Mouse (Mus musculus) E14TG2a.4 (cell line): ENCODE data around the gene Agpat3.
A peak's percentile ranks its signal among the peaks of the same experiment; 100 is the strongest.

Experiments
- H3K27me3 ChIP-seq: 2 replicates; pipeline ENCODE4 v1.6.1; 2014; ENCODE audit warnings: low read length, control low read depth; ENCODE audit not compliant: insufficient read depth
- H3K36me3 ChIP-seq: 2 replicates; pipeline ENCODE4 v1.6.1; 2014; ENCODE audit warnings: low read length, control low read depth; ENCODE audit not compliant: insufficient read depth
- H3K4me1 ChIP-seq: replicated peaks from 2 replicates; pipeline ENCODE4 v1.6.1; 2014; ENCODE audit warnings: low read depth, low read length, control low read depth
- H3K4me3 ChIP-seq: replicated peaks from 2 replicates; pipeline ENCODE4 v1.5.1; 2014; ENCODE audit warnings: mild to moderate bottlenecking, low read length
- H3K9me3 ChIP-seq: 2 replicates; pipeline ENCODE4 v1.6.1; 2014; ENCODE audit warnings: low read length, control low read depth
- CTCF ChIP-seq: conservative IDR thresholded peaks from 2 replicates; pipeline ENCODE4 v1.5.1; 2014; ENCODE audit warnings: low read length
- NANOG ChIP-seq: IDR thresholded peaks from 2 replicates; pipeline ENCODE4 v1.6.1; 2014; ENCODE audit warnings: borderline replicate concordance, low read length, mixed read lengths
- POU5F1 ChIP-seq: IDR thresholded peaks from 2 replicates; pipeline ENCODE4 v1.6.1; 2014; ENCODE audit warnings: low read length, borderline replicate concordance

Agpat3 gene

GRCm38 (mm10) chr10:78288135-78288534 is 64.2 kb downstream of the Agpat3 start:
- TF ChIP-seq CTCF = no peak
- no peak for TF ChIP-seq POU5F1
- TF ChIP-seq NANOG = no peak
- Histone ChIP-seq H3K27me3 (no peaks in the 10 kb centered on the region), H3K36me3 (peaks cover 42% of the 10 kb centered on the region), H3K4me3 (no peak overlapping the region), H3K9me3 (no peaks in the 10 kb centered on the region), H3K4me1 (peaks cover 19% of the 10 kb centered on the region)

DNA sequence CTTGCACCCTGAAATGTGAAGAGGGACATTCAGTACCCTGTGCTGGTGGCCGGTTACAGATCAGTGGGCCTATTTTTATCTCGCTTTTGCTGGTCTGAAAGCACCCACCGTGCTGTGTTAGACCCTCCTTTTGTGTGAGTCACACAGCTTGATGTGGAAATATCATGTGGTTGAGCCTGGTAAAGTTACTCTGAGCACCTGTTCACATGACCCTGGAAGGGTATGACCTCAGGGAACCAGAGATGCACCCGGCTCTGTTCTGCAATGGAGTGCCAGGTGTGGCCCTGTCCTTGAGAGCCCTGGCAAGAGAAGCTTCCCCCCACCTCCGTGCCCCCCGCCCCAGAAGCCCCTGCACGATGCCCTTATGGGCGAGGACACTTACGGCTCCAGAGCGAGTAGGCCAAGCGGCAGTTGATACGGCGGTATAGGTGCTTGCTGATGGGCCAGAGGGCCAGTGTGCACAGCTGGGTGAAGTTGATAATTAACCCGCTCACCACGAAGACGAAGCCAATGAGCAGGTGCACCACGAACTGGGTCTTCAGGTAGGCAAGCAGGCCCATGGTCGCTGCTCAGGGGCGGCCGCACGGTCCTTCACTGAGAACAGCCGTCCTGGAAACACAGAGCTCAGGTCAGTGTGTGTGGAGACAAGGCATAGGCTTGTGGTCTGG is 64.7 kb downstream of the Agpat3 start:
- no peak for TF ChIP-seq NANOG
- TF ChIP-seq CTCF = no peak
- TF ChIP-seq POU5F1 = no peak
- Histone ChIP-seq H3K4me1 (peaks cover 19% of the 10 kb centered on the region), H3K36me3 (peaks cover 46% of the 10 kb centered on the region), H3K27me3 (no peaks in the 10 kb centered on the region), H3K9me3 (no peaks in the 10 kb centered on the region), H3K4me3 (no peak overlapping the region)

- TF ChIP-seq POU5F1 (no peak), CTCF (no peak), NANOG (no peak)
- H3K36me3 ChIP-seq = peaks cover 62% of the 10 kb centered on the region
- no peaks in the 10 kb centered on the region for H3K9me3 ChIP-seq
- no peaks in the 10 kb centered on the region for H3K27me3 ChIP-seq
- peaks cover 19% of the 10 kb centered on the region for H3K4me1 ChIP-seq
- no peak overlapping the region for H3K4me3 ChIP-seq
These were observed 66.3 kb downstream of the Agpat3 start for GRCm38 (mm10) chr10:78285959-78286358.

- Histone ChIP-seq H3K36me3 (peaks cover 67% of the 10 kb centered on the region), H3K9me3 (no peaks in the 10 kb centered on the region), H3K4me1 (peaks cover 19% of the 10 kb centered on the region), H3K27me3 (no peaks in the 10 kb centered on the region), H3K4me3 (no peak overlapping the region)
- TF ChIP-seq CTCF (no peak), POU5F1 (no peak), NANOG (no peak)
These were observed 66.9 kb downstream of the Agpat3 start for GRCm38 (mm10) chr10:78285409-78285808.

DNA sequence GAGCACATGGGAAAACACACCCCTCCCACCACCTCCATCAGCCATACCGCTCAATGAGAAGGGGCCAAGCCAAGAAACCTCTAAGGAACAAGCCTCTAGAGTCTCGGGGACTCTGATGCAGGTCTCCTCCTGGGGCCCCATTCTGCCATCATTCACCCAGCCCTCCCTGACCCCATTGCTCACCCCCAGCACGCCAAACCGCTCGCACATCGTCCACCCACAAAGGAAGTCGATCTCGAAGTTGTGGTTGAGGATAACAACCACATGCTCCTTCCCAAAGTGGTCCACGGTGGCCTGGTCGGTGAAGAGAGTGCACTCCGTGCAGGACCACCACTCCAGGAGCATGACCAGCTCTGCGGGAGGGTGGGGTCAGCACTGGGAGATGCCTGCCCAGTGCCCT is 67.5 kb downstream of the Agpat3 start:
- H3K36me3 ChIP-seq = peaks cover 70% of the 10 kb centered on the region
- no peak for TF ChIP-seq CTCF
- TF ChIP-seq NANOG = no peak
- no peak for TF ChIP-seq POU5F1
- no peaks in the 10 kb centered on the region for H3K27me3 ChIP-seq
- H3K9me3 ChIP-seq = no peaks in the 10 kb centered on the region
- H3K4me3 ChIP-seq = no peak overlapping the region
- peaks cover 19% of the 10 kb centered on the region for H3K4me1 ChIP-seq

DNA sequence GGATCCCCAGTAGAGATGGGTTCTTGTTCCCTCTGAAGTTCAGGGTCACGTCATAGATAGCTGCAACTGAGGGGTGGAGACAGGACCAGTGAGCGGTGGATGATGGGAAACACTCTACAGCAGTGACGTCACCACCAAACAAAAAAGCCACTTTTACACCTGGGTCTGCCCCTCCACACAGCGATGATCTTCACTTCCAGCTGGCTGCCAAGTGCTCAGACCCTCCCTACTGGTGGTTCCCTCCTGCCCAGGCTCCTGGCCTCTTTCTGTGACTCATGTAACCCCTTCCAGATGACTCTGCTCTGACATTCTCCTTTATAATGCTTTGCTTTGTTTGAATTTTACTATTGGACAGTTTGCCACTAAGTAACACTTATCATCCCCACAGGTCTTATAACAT is 69.9 kb downstream of the Agpat3 start:
- TF ChIP-seq NANOG (no peak), POU5F1 (no peak), CTCF (no peak)
- Histone ChIP-seq H3K9me3 (no peaks in the 10 kb centered on the region), H3K4me1 (peaks cover 11% of the 10 kb centered on the region), H3K36me3 (peaks cover 68% of the 10 kb centered on the region), H3K4me3 (no peak overlapping the region), H3K27me3 (no peaks in the 10 kb centered on the region)

GRCm38 (mm10) chr10:78280486-78280885 is 71.8 kb downstream of the Agpat3 start:
- H3K27me3 ChIP-seq = 0 out of 2 replicates have a peak, but pooled peaks cover 4% of the 10 kb centered on the region
- TF ChIP-seq NANOG (no peak), CTCF (no peak), POU5F1 (no peak)
- H3K4me1 ChIP-seq = peaks cover 8% of the 10 kb centered on the region
- H3K9me3 ChIP-seq = no peaks in the 10 kb centered on the region
- H3K36me3 ChIP-seq = peaks cover 55% of the 10 kb centered on the region
- no peak overlapping the region for H3K4me3 ChIP-seq

GRCm38 (mm10) chr10:78279210-78279609 is 73.1 kb downstream of the Agpat3 start:
- TF ChIP-seq CTCF (peak; percentile 86), NANOG (no peak)
- Histone ChIP-seq H3K9me3 (no peaks in the 10 kb centered on the region), H3K4me1 (peaks cover 3% of the 10 kb centered on the region), H3K27me3 (0 out of 2 replicates have a peak, but pooled peaks cover 4% of the 10 kb centered on the region), H3K36me3 (peaks cover 55% of the 10 kb centered on the region), H3K4me3 (no peak overlapping the region)

DNA sequence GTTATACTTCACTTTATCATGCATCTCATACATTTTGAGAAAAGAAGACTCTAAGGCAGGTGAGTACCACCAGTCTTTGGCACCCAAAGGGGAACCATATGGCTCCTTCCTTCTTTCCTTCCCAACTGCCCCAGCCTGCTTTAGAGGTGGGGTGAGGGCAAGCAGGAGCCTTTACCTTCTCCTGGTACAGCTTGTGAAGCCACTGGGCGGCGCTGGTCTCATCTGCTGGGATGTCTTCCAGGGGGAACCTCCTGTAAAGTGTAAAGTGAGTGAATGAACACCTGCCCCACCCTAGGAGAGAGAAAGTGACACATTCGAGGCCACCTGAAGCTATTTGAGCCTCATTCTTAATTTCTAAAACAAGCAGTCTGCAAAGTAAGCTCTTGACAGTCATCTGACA is 74.5 kb downstream of the Agpat3 start:
- Histone ChIP-seq H3K36me3 (peaks cover 47% of the 10 kb centered on the region), H3K9me3 (no peaks in the 10 kb centered on the region), H3K4me3 (no peak overlapping the region), H3K4me1 (peaks cover 16% of the 10 kb centered on the region), H3K27me3 (0 out of 2 replicates have a peak, but pooled peaks cover 4% of the 10 kb centered on the region)
- no peak for TF ChIP-seq POU5F1
- no peak for TF ChIP-seq CTCF
- no peak for TF ChIP-seq NANOG
